Mouse (Mus musculus) forebrain, embryonic 16.5 days (tissue): ENCODE data around the gene Itpka. TPM values are rescaled to one million over a fixed set of nuclear protein-coding genes. Genes with fewer than 3 reads are reported as not detected.

Experiments
- ATAC-seq: fragments of 200-750 bp; cut with Nextera tagmentation; 2 replicates; pipeline ENCODE4 v1.8.0; 2017; ENCODE audit warnings: mild to moderate bottlenecking, moderate library complexity
- H3K27ac ChIP-seq: fragments of 300-500 bp; sonication (generic); 2 replicates; pipeline ENCODE4 v1.5.1; 2014; ENCODE audit warnings: low read length, control low read depth
- H3K27me3 ChIP-seq: fragments of 300-500 bp; sonication (generic); replicated peaks from 2 replicates; pipeline ENCODE4 v1.6.1; 2014; ENCODE audit warnings: low read length; ENCODE audit not compliant: control insufficient read depth, insufficient read depth
- H3K36me3 ChIP-seq: fragments of 300-500 bp; sonication (generic); 2 replicates; pipeline ENCODE4 v1.6.1; 2014; ENCODE audit not compliant: control insufficient read depth, insufficient read depth
- H3K4me1 ChIP-seq: fragments of 300-500 bp; sonication (generic); replicated peaks from 2 replicates; pipeline ENCODE4 v1.6.1; 2014; ENCODE audit warnings: low read length; ENCODE audit not compliant: control insufficient read depth, insufficient read depth
- H3K4me2 ChIP-seq: fragments of 300-500 bp; sonication (generic); 2 replicates; pipeline ENCODE4 v1.6.1; 2014; ENCODE audit warnings: mild to moderate bottlenecking, low read length, control low read depth
- H3K4me3 ChIP-seq: fragments of 300-500 bp; sonication (generic); replicated peaks from 2 replicates; pipeline ENCODE4 v1.5.1; 2014; ENCODE audit warnings: mild to moderate bottlenecking, low read length, control low read depth
- H3K9ac ChIP-seq: fragments of 300-500 bp; sonication (generic); replicated peaks from 2 replicates; pipeline ENCODE4 v1.6.1; 2014; ENCODE audit warnings: low read depth, low read length, control low read depth
- H3K9me3 ChIP-seq: fragments of 300-500 bp; sonication (generic); 2 replicates; pipeline ENCODE4 v1.6.1; 2016; ENCODE audit warnings: low read length; ENCODE audit not compliant: control insufficient read depth
- WGBS: fragments of 180-500 bp; shearing (Covaris S2); extraction: QIAGEN DNeasy Blood & Tissue Kit; methylation state at CpG from one replicate; pipeline ENCODE4 v1.1.7; 2014; 5-methylcytosine and 5-hydroxymethylcytosine counted together
- polyA plus RNA-seq: library from polyadenylated mRNA; unstranded; fragments of >200 nt; fragmentation: Nextera tagmentation; extraction: Ambion mirVana; gene quantifications from 2 replicates; pipeline ENCODE4 v1.2.1, GENCODE M21; 2015

Itpka gene
- polyA plus RNA-seq, 1 experiment from 2014 or later: 1.4 TPM

DNA sequence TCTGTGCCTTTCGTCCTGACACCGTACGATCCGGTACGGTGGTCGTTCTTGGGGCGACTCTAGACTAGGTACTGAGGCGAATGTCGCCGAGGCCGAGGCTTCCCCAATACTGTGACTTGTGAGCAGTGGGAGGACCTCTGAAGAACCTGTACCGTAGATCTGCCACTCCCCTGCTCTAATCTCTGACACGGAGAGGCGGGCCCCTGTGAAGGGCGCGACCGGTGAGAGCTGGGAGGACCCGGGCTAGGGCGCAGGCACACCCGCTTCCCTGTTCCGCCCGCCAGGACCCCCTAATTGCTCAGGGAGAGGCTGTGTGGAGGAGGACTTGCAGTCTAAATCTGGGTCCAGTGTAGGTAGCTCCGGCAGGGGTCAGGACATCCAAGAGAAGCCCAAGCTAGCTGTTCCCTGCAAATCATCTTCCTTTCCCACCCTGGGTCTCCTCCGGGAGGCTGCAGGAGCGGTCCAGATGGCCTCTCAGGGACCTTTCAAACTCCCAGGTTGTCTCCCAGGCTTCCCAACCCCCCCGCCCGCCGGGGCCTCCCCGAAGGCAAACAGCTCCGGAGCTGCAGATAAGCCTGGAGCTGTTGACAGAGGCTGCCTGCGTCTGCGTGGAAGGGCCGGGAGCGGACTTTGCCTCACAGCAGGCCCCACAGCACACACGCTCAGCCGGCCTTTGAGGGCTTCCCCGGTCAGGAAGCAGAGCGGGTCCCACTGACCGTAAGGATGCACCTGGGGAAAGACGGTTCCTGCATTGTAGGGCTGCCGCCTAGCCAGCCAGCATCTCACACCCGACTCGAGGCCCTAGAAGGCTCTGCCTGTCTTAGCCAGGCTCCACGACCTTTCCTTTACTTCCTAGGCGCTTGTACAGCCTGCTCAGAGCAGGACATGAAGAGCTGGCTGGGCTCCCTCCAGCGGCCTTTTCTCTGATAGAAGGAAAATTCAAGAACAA lies 2.3 kb downstream of the Itpka start:
- H3K27me3 ChIP-seq: peaks cover 33% of the 10 kb centered on the region
- 6% methylated on average over 46 of the region's 46 CpGs for WGBS
- no peak overlapping the region; the same call in 1 of the 2 replicates for H3K9ac ChIP-seq
- no peak overlapping the region for H3K27ac ChIP-seq
- H3K4me2 ChIP-seq: peak overlapping the region; percentile 9; the same call in 1 of the 2 replicates
- peaks cover 27% of the 10 kb centered on the region for H3K4me1 ChIP-seq
- no peaks in the 10 kb centered on the region for H3K36me3 ChIP-seq
- peak overlapping the region; percentile 5; the same call in 1 of the 2 replicates for H3K4me3 ChIP-seq
- ATAC-seq: no peak
- no peaks in the 10 kb centered on the region for H3K9me3 ChIP-seq

GRCm38 (mm10) chr2:119745281-119745680 lies 3.1 kb downstream of the Itpka start:
- no peaks in the 10 kb centered on the region for H3K9me3 ChIP-seq
- H3K9ac ChIP-seq: no peak overlapping the region
- H3K4me2 ChIP-seq: no peak overlapping the region
- H3K4me3 ChIP-seq: no peak overlapping the region
- 10% methylated on average over 1 of the region's 1 CpGs for WGBS
- H3K27me3 ChIP-seq: peaks cover 33% of the 10 kb centered on the region
- H3K27ac ChIP-seq: no peak overlapping the region
- no peaks in the 10 kb centered on the region for H3K36me3 ChIP-seq
- peaks cover 27% of the 10 kb centered on the region for H3K4me1 ChIP-seq
- ATAC-seq: no peak

- no peaks in the 10 kb centered on the region for H3K9me3 ChIP-seq
- no peak overlapping the region for H3K9ac ChIP-seq
- peaks cover 16% of the 10 kb centered on the region for H3K4me1 ChIP-seq
- 80% methylated on average over 7 of the region's 7 CpGs for WGBS
- no peaks in the 10 kb centered on the region for H3K36me3 ChIP-seq
- no peak for ATAC-seq
- no peak overlapping the region for H3K27ac ChIP-seq
- peaks cover 30% of the 10 kb centered on the region for H3K27me3 ChIP-seq
- no peak overlapping the region for H3K4me2 ChIP-seq
- H3K4me3 ChIP-seq: no peak overlapping the region
Measured at GRCm38 (mm10) chr2:119747554-119747953, 5.4 kb downstream of the Itpka start.

- no peak overlapping the region for H3K4me3 ChIP-seq
- no peak for ATAC-seq
- H3K4me2 ChIP-seq: no peak overlapping the region
- no peak overlapping the region for H3K27ac ChIP-seq
- peaks cover 13% of the 10 kb centered on the region for H3K27me3 ChIP-seq
- WGBS: 80% methylated on average over 13 of the region's 13 CpGs
- peaks cover 3% of the 10 kb centered on the region for H3K4me1 ChIP-seq
- no peaks in the 10 kb centered on the region for H3K9me3 ChIP-seq
- H3K9ac ChIP-seq: no peak overlapping the region
- H3K36me3 ChIP-seq: no peaks in the 10 kb centered on the region
Measured at GRCm38 (mm10) chr2:119749260-119749659, 7.1 kb downstream of the Itpka start.

GRCm38 (mm10) chr2:119757601-119758100 lies 15.5 kb downstream of the Itpka start:
- H3K9ac ChIP-seq: peak overlapping the region; percentile 64
- peaks cover 14% of the 10 kb centered on the region for H3K4me1 ChIP-seq
- no peak overlapping the region for H3K27ac ChIP-seq
- H3K36me3 ChIP-seq: no peaks in the 10 kb centered on the region
- peak overlapping the region; percentile 94 for H3K4me2 ChIP-seq
- H3K9me3 ChIP-seq: no peaks in the 10 kb centered on the region
- peaks cover 31% of the 10 kb centered on the region for H3K27me3 ChIP-seq
- peak; percentile 43; the same call in 1 of the 2 replicates for ATAC-seq
- 4% methylated on average over 23 of the region's 31 CpGs for WGBS
- H3K4me3 ChIP-seq: peak overlapping the region; percentile 69

DNA sequence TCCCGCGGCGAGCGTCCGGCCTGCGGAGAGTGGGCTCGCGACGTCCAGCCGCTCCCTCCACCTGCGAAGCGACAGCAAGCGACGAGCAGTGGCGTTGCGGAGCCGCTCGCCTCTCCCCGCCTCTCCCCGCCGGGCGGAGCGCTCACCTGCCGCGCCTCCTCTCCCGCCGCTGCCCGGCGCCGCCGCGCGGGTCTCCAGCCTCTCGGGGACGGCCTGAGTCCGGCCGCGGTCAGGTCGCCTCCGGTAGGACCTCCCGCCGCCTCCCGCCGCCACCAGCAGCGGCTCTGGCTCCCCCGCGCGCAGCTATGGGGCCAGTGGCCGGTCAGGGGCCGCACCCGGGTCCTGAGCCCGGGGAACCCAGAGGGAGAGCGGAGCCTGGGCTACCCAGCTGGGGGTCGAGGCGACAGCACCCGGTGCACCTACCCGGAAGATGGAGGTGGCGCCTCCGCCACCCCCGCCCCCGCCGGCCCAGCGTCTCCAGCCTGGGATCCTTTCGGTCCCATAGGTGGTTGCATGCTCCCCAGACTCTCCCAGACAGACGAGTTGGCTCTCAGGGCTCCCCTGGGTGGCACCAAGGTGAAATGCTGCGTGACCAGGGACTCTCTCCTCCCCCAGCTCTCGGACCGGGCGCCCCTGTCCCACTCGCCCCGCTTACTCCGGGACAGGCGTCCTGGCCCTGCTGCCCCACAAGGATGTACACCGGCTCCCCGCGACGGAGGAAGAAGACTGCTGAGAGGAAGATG lies 16.1 kb downstream of the Itpka start:
- ATAC-seq: peak; percentile 37; the same call in 1 of the 2 replicates
- Histone ChIP-seq H3K4me1 (peaks cover 14% of the 10 kb centered on the region), H3K27me3 (peaks cover 31% of the 10 kb centered on the region), H3K9me3 (no peaks in the 10 kb centered on the region), H3K4me3 (peak overlapping the region; percentile 69), H3K9ac (peak overlapping the region; percentile 64), H3K27ac (no peak overlapping the region), H3K4me2 (peak overlapping the region; percentile 94), H3K36me3 (no peaks in the 10 kb centered on the region)
- under 1% methylated on average over 68 of the region's 77 CpGs for WGBS

DNA sequence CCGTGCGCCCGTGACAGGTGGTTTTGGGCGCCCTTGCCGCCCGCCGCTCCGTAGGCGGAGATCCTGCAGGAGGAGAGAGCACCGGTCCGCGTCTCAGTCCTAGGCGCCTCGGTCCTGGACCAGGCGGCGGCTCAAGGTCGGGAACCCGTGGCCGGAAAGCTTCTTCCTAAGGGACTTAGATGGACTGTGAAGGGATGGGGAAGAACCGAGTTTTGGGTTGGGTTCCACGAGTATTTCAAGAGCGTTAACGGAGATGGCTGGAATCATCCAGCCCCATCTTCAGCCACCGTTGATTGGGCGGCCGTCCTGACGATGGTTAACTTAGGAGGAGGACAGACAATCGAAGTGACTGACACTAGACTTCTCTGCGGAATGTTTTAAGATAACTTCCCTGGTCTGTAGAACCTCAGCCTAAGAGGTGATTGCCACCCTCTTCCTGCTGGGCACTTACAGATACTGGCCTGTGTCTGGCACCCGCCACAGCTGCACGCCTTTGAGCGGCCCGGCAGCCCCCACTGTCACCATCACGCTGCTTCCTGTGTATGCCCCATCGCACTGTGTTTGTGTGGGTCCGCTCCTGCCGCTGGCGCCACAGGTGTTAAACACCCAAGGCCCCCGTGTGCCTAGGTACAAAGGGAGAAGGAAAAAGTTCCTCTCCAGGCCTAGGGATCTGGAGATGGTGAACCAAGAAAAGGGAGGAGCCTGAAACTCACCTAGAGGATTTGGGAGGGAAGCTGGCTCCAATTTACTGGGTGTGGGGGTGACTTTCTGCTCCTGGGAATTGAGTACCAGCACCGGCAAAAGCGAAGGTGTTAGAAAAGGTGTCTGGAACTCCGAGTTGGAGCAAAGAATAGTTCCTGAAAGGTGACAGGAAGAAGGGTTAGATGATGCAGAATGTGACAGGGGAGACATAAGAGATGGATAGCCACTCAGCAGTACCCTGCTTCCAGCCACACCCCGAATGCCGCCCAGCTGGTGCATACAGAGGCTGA lies 17.0 kb downstream of the Itpka start:
- H3K9me3 ChIP-seq: no peaks in the 10 kb centered on the region
- WGBS: 5% methylated on average over 44 of the region's 44 CpGs
- 0 out of 2 replicates have a peak, but pooled peaks have one; percentile 2 for ATAC-seq
- H3K9ac ChIP-seq: peak overlapping the region; percentile 64; the same call in 1 of the 2 replicates
- peaks cover 31% of the 10 kb centered on the region for H3K27me3 ChIP-seq
- H3K36me3 ChIP-seq: 0 out of 2 replicates have a peak, but pooled peaks cover 1% of the 10 kb centered on the region
- peak overlapping the region; percentile 94 for H3K4me2 ChIP-seq
- H3K27ac ChIP-seq: no peak overlapping the region
- peaks cover 14% of the 10 kb centered on the region for H3K4me1 ChIP-seq
- H3K4me3 ChIP-seq: peak overlapping the region; percentile 69

DNA sequence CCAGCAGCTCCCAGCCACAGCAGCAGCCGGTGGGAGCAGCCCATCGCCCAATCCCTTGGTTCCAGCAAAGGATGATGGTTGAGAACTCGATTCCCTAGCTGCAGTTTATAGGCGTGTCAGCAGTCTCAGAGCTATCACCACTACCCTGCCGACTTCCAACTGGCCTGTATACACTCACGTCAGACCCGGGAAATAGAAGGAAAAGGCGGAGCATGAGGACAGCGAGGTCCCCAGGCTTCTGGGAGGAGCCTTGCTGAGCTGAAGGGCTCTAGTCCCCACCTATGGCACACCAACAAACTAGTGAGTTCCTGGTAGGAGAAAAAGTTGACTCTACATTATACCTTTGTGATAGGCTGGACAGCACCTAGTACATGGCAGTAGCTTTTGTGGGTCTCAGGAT lies 18.1 kb downstream of the Itpka start, which contains the start of gene Ltk:
Ltk (minus strand) TSS at position 181 of the 400 bp plus-strand sequence.
- WGBS: 16% methylated on average over 9 of the region's 9 CpGs
- Histone ChIP-seq H3K27me3 (peaks cover 31% of the 10 kb centered on the region), H3K9ac (no peak within 1 kb of the TSS), H3K4me2 (no peak within 1 kb of the TSS), H3K4me1 (peaks cover 14% of the 10 kb centered on the region), H3K4me3 (no peak within 1 kb of the TSS), H3K27ac (no peak within 1 kb of the TSS), H3K9me3 (no peaks in the 10 kb centered on the region), H3K36me3 (0 out of 2 replicates have a peak, but pooled peaks cover 4% of the 10 kb centered on the region)
- no peak for ATAC-seq
